Mouse (Mus musculus) CH12.LX (cell line): ENCODE data around the gene Fam122b.

Experiments used
- CTCF ChIP-seq, 2 experiments: IDR thresholded peaks in 1 of 2; conservative IDR thresholded peaks in 1 of 2; 2 replicates each; pipeline ENCODE4 v1.5.1; 2011 to 2012; ENCODE audit warnings: low read depth in 2 of 2, low read length in 2 of 2, improper control_type of control experiment in 1 of 2, inconsistent platforms in 1 of 2, mild to moderate bottlenecking in 1 of 2, moderate library complexity in 1 of 2
- E2F4 ChIP-seq: IDR thresholded peaks from 2 replicates; pipeline ENCODE4 v1.6.1; 2011; ENCODE audit warnings: low read depth, low read length, improper control_type of control experiment; ENCODE audit not compliant: insufficient replicate concordance
- EP300 ChIP-seq: IDR thresholded peaks from 2 replicates; pipeline ENCODE4 v1.6.1; 2011; ENCODE audit warnings: low read length, improper control_type of control experiment
- KAT2A ChIP-seq: IDR thresholded peaks from 2 replicates; pipeline ENCODE4 v1.6.1; 2012; ENCODE audit warnings: low read length, improper control_type of control experiment, inconsistent platforms; ENCODE audit not compliant: insufficient replicate concordance
- NRF1 ChIP-seq: IDR thresholded peaks from 2 replicates; pipeline ENCODE4 v1.6.1; 2014; ENCODE audit warnings: low read depth, mild to moderate bottlenecking, inconsistent platforms, low read length, improper control_type of control experiment, moderate library complexity
- POLR2A ChIP-seq: IDR thresholded peaks from 2 replicates; pipeline ENCODE4 v1.6.1; 2011; ENCODE audit warnings: low read depth, mild to moderate bottlenecking, improper control_type of control experiment, low read length
- SMC3 ChIP-seq: IDR thresholded peaks from 2 replicates; pipeline ENCODE4 v1.6.1; 2011; ENCODE audit warnings: low read depth, low read length, improper control_type of control experiment
- TBP ChIP-seq: conservative IDR thresholded peaks from 2 replicates; pipeline ENCODE4 v1.6.1; 2011; ENCODE audit warnings: low read depth, low read length, improper control_type of control experiment
- USF1 ChIP-seq: IDR thresholded peaks from 2 replicates; pipeline ENCODE4 v1.6.1; 2014; ENCODE audit warnings: low read depth, mild to moderate bottlenecking, inconsistent platforms, low read length, improper control_type of control experiment
- USF2 ChIP-seq: conservative IDR thresholded peaks from 2 replicates; pipeline ENCODE4 v1.6.1; 2011; ENCODE audit warnings: low read depth, low read length, improper control_type of control experiment
- ZC3H11A ChIP-seq: IDR thresholded peaks from 2 replicates; pipeline ENCODE4 v1.6.1; 2012; ENCODE audit warnings: low read depth, mild to moderate bottlenecking, inconsistent platforms, low read length, improper control_type of control experiment

- TF ChIP-seq USF2 (no peak), EP300 (no peak), KAT2A (no peak), USF1 (no peak), POLR2A (no peak), CTCF (conservative IDR thresholded peaks at IDR 0.05 in 1 of 2, IDR thresholded peaks at IDR 0.05 in 1 of 2; ENCODE audit: low read depth in 2 of 2, low read length in 2 of 2) (no peak), SMC3 (no peak), TBP (no peak), E2F4 (no peak), NRF1 (no peak), ZC3H11A (no peak)
Observed at GRCm38 (mm10) chrX:53220855-53221254, 48.8 kb downstream of the Fam122b start.
